Mouse (Mus musculus) CH12.LX (cell line): ENCODE measurements at regions not wholly inside any gene's neighbourhood (a gene's known extent, or its start where the extent isn't known, plus 50 kb on each side); places are given as distances from the start of the nearest gene placed in this dataset.

Source experiments
- CHD1 ChIP-seq: IDR thresholded peaks from 2 replicates; pipeline ENCODE4 v1.6.1; 2012; ENCODE audit warnings: low read depth, low read length, improper control_type of control experiment, inconsistent platforms
- CTCF ChIP-seq, 2 experiments: IDR thresholded peaks in 1 of 2; conservative IDR thresholded peaks in 1 of 2; 2 replicates each; pipeline ENCODE4 v1.5.1; 2011 to 2012; ENCODE audit warnings: low read depth in 2 of 2, low read length in 2 of 2, improper control_type of control experiment in 1 of 2, inconsistent platforms in 1 of 2, mild to moderate bottlenecking in 1 of 2, moderate library complexity in 1 of 2
- EP300 ChIP-seq: IDR thresholded peaks from 2 replicates; pipeline ENCODE4 v1.6.1; 2011; ENCODE audit warnings: low read length, improper control_type of control experiment
- MXI1 ChIP-seq: IDR thresholded peaks from 2 replicates; pipeline ENCODE4 v1.6.1; 2011; ENCODE audit warnings: mild to moderate bottlenecking, low read depth, low read length, improper control_type of control experiment
- POLR2A ChIP-seq: IDR thresholded peaks from 2 replicates; pipeline ENCODE4 v1.6.1; 2011; ENCODE audit warnings: low read depth, mild to moderate bottlenecking, improper control_type of control experiment, low read length
- POLR2AphosphoS2 ChIP-seq: IDR thresholded peaks from 2 replicates; pipeline ENCODE4 v1.6.1; 2011; ENCODE audit warnings: low read depth, low read length, improper control_type of control experiment
- UBTF ChIP-seq: IDR thresholded peaks from 2 replicates; pipeline ENCODE4 v1.6.1; 2012; ENCODE audit warnings: low read depth, mild to moderate bottlenecking, inconsistent platforms, low read length, improper control_type of control experiment, moderate library complexity
- USF1 ChIP-seq: IDR thresholded peaks from 2 replicates; pipeline ENCODE4 v1.6.1; 2014; ENCODE audit warnings: low read depth, mild to moderate bottlenecking, inconsistent platforms, low read length, improper control_type of control experiment

- TF ChIP-seq CHD1 (no peak), EP300 (no peak), CTCF (conservative IDR thresholded peaks at IDR 0.05 in 1 of 2, IDR thresholded peaks at IDR 0.05 in 1 of 2; ENCODE audit: low read depth in 2 of 2, low read length in 2 of 2) (no peak), USF1 (no peak), UBTF (no peak), MXI1 (no peak), POLR2AphosphoS2 (no peak), POLR2A (no peak)
Observed at GRCm38 (mm10) chr15:7678711-7679110, 131.9 kb upstream of the Gdnf start.
